Mouse (Mus musculus) inflammation-experienced regulatory T-cells, adult 16 weeks (primary cell): ENCODE data around the gene Sdr9c7. TPM values are rescaled to one million over a fixed set of nuclear protein-coding genes. Genes with fewer than 3 reads are reported as not detected.

Experiments
- polyA plus RNA-seq: library from polyadenylated mRNA; unstranded; fragments of 100-300 nt; shearing (Covaris generic); gene quantifications from one replicate; pipeline ENCODE4 v1.2.1, GENCODE M21; 2017

The Sdr9c7 gene
- not detected for polyA plus RNA-seq

GRCm38 (mm10) chr10:127898218-127898617 is at the start of gene Sdr9c7:
TSS of gene Sdr9c7 (plus strand) at chr10:127898518.

GRCm38 (mm10) chr10:127849628-127850027 is 48.7 kb upstream of the Sdr9c7 start, which contains the start of gene Rdh19:
TSS of gene Rdh19 (plus strand) at chr10:127849928.

GRCm38 (mm10) chr10:127866232-127866631 is 32.1 kb upstream of the Sdr9c7 start, which contains the start of gene Rdh16f2:
TSS of gene Rdh16f2 (plus strand) at chr10:127866474.

GRCm38 (mm10) chr10:127888605-127889004 is 9.7 kb upstream of the Sdr9c7 start, which contains the start of gene Rdh7:
TSS of gene Rdh7 (minus strand) at chr10:127888817.

Other genes with a start within 250 kb of the Sdr9c7 start
- 14.2 TPM for gene Nemp1, start 231.6 kb upstream of the Sdr9c7 start, polyA plus RNA-seq
- gene Nab2, start 229.9 kb upstream of the Sdr9c7 start, polyA plus RNA-seq = 76.3 TPM
- gene Myo1a, start 193.3 kb upstream of the Sdr9c7 start, polyA plus RNA-seq = 0.11 TPM
- not detected for gene Tac2, start 174.0 kb upstream of the Sdr9c7 start, polyA plus RNA-seq
- gene Zbtb39, start 159.0 kb upstream of the Sdr9c7 start, polyA plus RNA-seq = 0.44 TPM
- gene Gpr182, start 146.8 kb upstream of the Sdr9c7 start, polyA plus RNA-seq = 0.07 TPM
- gene Rdh1, start 138.8 kb upstream of the Sdr9c7 start, polyA plus RNA-seq = not detected
- gene Rdh16f1, start 138.7 kb upstream of the Sdr9c7 start, polyA plus RNA-seq = 0.68 TPM
- not detected for gene Rdh9, start 122.1 kb upstream of the Sdr9c7 start, polyA plus RNA-seq
- gene Rdh16, start 97.4 kb upstream of the Sdr9c7 start, polyA plus RNA-seq = 0.11 TPM
- not detected for gene Rdh19, start 48.6 kb upstream of the Sdr9c7 start, polyA plus RNA-seq
- not detected for gene Rdh16f2, start 32.0 kb upstream of the Sdr9c7 start, polyA plus RNA-seq
- not detected for gene Rdh7, start 9.7 kb upstream of the Sdr9c7 start, polyA plus RNA-seq
- gene Hsd17b6, start 109.1 kb downstream of the Sdr9c7 start, polyA plus RNA-seq = not detected
- gene Prim1, start 116.7 kb downstream of the Sdr9c7 start, polyA plus RNA-seq = 20.1 TPM
- gene Naca, start 137.1 kb downstream of the Sdr9c7 start, polyA plus RNA-seq = 504 TPM
- gene Ptges3, start 160.4 kb downstream of the Sdr9c7 start, polyA plus RNA-seq = 96.7 TPM
- 1,266 TPM for gene Atp5b, start 184.8 kb downstream of the Sdr9c7 start, polyA plus RNA-seq
- gene Baz2a, start 193.1 kb downstream of the Sdr9c7 start, polyA plus RNA-seq = 88.0 TPM